Mouse (Mus musculus) right cerebral cortex, postnatal 25 days (tissue): Measurements from ENCODE around the gene Cldn7.
A peak's percentile ranks its signal among the peaks of the same experiment; 100 is the strongest.
"Not testable (repeated sequence)": the region's sequence is repeated elsewhere in the genome, so short reads cannot be mapped to it uniquely, and the experiment has no call there.

Experiments used
- DNase-seq: peaks from one replicate; pipeline ENCODE4 v3.0.0; 2022

The Cldn7 gene

DNA sequence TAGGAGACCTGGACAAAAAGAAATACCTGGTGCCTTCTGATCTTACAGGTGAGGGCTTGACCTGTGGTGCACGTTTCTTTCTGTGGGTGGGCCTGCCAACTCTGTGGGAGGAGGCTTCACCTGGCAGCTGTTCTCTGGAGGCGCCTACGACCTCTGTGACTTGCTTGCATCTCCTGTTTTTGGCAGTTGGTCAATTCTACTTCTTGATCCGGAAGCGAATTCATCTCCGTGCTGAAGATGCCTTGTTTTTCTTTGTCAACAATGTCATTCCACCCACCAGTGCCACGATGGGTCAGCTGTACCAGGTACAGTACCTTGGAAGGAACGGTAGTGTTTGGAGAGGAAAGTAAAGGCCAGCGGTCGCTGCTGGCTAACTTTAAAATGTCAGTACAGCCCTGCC lies 27.8 kb downstream of the Cldn7 start:
- no peak for DNase-seq

DNA sequence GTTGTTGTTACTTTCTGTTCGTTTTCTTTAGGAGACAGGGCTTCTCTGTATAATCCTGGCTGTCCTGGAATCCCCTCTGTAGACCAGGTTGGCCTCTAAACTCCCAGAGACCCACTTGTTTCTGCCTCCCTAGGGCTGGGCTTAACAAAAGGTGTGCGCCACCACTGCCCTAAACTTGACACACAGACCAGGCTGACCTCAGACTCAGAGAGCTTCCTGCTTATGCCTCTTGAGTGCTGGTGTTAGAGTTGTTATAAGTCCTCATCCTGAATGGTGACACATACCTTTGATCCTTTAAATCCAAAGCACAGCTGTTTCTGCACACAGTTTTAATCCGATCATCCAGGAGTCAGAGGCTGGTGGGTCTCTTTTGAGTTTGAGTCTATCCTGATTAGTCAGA lies 28.4 kb downstream of the Cldn7 start:
- DNase-seq = no peak

DNA sequence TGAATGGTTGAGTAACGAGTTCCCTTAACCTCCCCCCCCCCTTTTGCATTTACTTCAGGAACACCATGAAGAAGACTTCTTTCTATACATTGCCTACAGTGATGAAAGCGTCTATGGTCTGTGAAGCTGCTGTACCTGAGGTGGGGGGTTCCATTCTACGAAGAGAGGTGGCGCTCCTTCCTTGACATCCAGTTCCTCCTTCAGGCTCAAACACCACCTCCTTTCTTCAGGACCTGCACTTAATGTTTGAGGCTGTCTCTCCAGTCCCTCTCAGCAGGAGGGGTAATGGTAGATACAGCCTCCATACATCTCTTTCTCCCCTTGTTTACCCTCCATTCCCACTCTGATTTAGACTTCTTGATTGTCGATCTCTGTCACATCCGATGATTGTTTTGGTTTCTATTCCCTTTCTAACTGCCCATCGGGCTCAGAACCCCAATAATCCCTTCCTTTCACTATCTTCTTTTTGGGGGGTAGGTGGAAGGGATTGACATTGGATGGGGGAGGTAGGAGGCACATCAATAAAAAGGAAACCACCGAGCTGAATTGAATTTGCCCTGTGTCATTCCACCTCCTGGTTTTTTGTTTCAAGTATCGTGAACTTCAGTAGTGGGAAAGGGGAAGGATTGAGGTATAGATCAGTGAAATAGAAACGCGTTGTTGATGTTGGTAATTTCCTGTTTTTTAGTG lies 30.0 kb downstream of the Cldn7 start:
- no peak for DNase-seq

DNA sequence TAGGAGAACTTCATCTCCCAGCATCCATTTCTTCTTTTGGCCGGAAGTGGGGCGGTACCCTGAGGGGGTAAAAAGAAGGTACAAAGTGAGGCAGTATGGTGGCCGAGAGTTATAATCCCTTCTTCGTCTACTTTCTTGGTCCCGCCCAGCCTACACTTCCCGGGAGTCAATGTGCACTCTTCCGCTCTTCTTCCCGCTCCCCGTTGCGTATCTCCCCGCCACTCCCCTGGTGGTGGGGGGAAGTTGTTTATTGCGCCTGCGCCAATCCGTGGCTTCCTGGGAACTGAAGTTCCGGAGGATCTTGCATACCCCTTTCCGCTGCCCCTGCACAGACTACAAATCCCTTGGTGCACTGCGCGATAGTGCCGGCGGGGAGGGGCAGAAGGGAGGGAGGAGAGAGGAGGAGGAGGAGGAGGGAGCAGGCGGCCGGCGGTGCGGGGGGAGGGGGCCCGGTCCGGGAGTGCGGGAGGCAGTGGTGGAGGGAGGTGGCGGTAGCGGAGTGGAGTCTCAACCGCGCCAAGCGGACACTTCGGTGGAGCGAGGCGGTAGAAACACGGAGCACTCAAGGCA lies 30.9 kb downstream of the Cldn7 start, which contains the start of gene Phf23:
Gene Phf23 (plus strand): TSS at position 387 of the 570 bp plus-strand sequence.
- peak; percentile 97 for DNase-seq

DNA sequence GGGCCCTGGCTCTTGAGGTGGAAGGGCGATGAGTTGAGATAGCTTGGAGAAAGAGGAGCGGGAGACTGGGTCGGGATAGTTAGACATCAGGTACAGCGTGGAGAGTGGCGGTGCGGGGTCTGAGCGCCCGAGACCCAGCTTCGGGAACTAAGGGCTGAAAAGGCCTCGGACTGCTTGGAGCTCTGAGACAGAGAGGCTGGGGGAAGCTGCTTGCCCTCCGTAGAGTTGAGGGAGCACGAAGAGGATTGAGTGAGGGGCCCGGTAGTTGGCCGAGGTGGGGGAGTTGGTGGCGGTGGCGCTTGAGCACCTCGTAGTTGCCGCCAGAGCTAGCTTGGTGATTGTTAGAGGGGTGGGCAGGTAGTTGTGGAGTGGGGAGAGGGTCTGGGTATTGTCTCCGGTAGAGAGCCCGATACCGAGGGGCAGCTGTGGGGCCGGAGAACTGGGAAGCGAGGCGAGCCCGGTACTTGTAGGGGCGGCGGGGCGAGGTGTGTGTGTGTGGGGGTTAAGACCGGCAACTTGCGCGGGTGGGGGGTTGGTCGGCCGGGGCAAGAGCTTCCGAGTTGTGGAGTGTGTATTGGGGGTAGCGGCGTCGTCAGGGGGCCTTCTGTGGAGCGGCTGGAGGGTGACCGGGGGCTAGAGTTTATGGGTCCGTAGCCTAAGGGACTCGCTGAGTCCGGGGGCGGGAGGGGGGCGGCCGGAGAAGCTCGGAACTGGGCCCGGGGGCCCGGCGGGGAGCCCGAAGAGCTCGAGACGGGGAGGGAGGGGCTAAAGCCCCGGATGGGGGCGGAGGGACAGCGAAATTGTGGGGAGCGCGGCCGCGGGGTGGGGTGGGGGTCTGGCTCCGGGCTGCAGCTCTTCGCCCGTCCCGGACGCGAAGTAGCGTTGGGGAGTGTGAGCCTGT lies 31.8 kb downstream of the Cldn7 start:
- no peak for DNase-seq

DNA sequence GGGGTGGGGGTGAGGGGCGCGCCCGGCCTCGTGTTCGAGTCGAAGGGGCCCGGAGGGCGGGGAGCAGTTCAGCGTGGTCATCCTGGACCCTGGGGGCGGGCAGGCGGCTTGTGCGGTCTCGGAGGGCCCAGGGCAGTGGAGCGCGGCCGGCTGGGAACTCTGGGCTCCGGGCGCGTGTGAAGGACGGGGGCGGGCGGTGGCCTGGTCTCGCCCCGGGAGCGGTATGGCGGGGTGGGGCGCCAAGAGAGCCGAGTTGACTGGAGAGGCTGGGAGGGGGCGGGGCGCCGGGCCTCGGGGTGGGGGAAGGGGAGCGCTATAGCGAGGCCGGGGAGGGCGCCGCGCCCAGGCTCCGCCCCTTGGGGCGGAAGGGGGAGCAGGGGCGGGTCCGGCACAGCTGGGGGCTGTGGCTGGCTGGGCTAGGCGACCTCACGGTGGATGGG lies 32.5 kb downstream of the Cldn7 start:
- DNase-seq = peak; percentile 72

DNA sequence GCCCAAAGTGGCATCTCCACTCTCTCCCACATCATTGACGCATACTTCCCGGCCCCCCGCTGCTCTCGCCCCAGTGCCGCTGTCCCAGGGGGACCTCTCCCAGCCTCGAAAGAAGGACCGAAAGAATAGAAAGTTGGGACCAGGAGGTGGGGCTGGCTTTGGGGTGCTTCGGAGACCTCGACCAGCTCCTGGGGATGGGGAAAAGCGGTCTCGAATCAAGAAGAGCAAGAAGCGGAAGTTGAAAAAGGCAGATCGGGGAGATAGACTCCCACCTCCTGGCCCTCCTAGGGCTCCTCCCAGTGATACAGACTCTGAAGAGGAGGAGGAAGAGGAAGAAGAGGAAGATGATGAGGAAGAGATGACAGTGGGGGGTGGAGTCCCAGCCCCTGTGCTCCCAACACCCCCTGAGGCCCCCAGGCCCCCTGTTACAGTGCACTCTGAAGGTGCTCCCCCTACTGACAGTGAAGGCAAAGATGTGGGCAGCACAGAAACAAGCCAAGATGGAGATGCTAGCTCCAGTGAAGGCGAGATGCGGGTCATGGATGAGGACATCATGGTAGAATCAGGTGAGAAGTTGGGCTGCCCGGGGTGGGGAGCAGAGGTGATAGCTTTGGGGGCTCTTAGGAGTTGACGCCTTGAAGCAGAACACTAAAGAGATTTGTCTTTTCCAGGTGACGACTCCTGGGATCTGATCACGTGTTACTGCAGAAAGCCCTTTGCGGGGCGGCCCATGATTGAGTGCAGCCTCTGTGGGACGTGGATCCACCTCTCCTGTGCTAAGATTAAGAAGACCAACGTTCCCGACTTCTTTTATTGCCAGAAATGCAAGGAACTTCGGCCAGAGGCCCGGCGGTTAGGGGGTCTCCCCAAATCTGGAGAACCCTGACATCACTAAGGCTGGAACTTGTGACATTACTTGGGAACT lies 34.2 kb downstream of the Cldn7 start:
- no peak for DNase-seq

DNA sequence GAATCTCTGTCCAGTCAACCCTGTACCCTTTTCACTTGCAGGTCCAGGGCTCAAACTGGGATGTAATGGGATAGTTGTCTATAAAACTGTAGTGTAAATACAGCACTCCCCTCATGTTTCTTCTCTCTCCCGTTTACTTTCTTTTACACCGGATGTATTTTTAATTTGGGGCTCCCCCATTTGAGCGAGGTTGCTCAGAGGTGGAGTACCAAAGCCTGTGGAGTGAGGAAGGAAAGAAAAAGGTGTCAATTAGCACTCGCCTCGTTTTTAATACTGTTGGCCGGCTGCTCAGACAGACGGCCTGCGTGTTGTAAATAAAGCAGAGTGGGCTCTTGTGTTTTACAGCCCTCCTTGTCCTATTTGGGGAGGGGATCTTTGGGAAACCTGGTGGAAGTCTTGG lies 35.1 kb downstream of the Cldn7 start:
- no peak for DNase-seq

DNA sequence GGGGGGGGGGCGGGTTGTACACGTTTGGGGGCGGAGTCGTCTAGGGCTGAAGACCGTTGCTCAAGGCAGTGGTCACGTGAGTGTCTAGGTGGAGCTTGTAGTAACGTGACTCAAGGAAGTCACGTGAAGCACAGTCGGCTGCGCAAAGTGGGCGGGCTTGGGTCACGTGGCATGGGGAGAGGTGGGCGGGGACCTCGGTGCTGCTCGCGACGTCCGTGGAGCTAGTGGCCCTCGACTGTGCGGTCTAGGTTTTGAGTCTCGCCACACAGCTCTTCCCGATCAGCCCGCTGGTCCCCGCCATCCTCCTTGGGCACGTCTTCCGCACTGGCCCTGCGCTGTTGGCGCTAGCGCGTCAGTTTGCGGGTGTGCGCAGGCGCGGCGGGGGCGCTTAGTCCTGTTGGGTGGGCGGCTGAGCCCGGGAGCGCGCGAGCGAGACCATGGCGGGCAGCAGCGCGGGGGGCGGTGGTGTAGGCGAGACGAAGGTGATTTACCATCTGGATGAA lies 35.9 kb downstream of the Cldn7 start, which contains the start of gene Dvl2:
Gene Dvl2 (plus strand): TSS at position 200 of the 503 bp plus-strand sequence.
- peak; percentile 89 for DNase-seq

DNA sequence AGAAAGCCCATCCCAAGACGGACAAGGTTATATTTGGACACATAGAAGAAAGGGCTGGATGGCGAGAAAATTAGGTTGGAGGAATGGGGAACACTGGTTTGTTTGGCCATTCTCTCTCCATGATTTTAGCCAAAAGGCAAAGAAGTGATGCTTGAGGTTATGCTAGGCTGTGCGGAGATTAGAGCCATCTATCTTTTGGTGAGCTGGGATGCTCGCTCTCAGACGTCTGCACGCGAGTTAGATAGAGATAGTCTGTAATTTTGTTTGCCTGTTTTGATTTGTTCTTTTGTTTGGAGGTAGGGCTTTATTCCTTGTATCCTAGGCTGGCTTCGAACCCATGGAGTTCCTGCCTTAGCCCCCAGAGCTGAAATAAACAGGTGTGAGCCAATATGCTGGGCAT lies 36.6 kb downstream of the Cldn7 start:
- no peak for DNase-seq

DNA sequence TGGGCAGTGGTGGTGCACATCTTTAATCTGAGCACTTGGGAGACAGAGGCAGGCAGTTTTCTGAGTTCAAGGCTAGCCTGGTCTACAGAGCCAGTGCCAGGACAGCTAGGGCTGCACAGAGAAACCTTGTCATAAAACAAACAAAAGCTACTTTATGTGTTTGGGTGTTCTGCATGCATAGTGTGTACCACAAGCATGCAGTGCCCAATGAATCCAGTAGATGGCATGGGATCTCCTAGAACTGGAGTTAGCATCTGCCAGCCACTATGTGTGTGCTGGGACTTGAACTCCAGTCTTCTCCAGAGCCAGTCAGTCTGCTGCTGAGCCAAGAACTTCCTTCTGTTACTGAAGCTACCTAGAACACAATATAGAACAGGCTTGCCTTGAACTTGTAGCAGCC lies 37.3 kb downstream of the Cldn7 start:
- no peak for DNase-seq

DNA sequence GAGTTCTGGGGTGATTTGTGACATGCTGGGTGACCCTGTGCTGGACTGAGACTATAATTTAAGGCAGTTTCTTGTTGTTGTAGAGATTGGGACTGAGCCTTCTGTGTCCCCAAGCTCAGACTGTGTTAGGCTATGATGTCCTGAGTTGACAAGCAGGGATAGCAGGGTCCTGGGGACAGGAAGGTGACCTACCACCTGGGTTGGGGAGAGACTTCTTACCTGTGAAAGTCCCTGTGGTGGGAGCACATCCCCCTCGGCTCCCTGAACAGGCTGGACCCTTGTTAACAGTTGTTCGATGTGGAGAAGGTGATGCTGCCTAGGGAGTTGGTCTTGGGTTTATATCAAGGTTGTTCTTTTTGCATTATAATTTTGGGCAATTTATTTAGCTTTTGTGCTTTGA lies 37.9 kb downstream of the Cldn7 start:
- DNase-seq = no peak

DNA sequence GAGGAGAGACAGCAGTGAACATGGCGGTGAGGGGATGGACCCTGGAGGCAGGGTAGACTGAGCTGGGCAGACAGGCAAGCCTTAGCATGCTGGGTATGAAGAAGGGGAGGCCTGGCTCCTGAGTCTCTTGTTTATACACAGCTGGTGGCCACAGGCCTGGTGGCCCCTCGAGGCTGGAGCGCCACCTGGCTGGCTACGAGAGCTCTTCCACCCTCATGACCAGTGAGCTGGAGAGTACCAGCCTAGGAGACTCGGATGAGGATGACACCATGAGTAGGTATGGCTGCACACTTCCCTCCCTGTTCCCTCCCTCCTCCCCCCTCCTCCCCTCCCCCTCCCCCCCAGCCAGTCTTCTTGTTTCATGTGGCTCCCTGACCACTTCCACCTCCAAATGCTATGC lies 40.9 kb downstream of the Cldn7 start:
- DNase-seq = no peak

DNA sequence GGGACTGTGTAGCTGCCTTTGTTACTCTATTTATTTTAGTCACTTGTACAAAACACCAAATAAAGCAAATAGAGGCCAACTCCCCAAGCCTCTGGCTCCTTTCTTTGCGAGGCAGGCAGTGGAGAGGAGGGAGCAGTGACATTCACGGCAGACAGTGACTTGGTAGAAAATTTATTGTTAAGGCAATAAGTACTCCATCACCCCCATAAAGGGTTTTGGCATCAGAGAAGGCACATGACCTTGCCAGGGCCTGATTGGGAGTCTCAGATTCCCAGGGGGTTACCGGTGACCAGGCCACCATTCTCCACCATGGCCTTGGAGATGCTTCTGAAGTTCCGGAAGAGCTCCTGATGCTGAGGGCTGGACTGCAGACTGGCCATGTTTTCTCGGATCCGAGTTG lies 45.5 kb downstream of the Cldn7 start:
- no peak for DNase-seq

DNA sequence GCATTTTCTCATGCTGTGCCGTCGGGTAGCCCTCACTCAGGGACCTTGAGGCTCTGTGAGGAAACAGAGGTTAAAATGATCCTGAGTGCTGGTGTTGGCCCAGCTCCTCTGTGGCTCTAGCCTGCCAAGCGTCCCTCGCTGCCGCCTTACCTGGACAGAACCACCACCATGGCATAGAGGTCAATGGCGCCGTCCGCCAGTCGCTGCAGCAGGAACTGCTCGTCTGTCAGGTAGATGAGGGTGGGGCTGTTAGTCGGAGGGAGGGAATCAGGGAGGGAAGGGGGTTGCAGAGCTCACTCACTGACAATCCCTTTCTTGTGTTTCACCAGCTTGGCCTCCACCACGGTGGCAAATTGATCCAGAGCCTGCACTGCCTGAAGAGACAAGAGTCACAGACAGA lies 46.0 kb downstream of the Cldn7 start:
- DNase-seq = no peak

DNA sequence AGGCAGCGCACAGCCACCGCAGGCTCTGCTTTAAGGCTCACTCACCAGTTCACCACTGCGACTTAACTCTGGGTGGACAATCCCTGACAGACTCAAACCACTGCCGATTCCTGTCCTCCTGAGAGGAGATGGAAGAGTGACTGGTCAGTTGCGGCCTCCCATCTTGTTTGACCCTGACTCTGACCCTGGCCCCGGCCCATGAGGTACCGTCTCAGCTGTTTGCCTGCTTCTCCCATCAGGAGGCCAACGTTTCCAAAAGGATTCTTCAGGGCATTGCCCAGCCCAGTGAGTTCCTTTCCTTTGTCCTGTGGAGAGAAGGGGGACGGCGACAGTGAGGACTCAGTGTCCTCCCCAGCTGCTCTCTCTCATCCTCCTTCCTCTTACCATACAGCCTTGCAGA lies 46.4 kb downstream of the Cldn7 start:
- DNase-seq = no peak

DNA sequence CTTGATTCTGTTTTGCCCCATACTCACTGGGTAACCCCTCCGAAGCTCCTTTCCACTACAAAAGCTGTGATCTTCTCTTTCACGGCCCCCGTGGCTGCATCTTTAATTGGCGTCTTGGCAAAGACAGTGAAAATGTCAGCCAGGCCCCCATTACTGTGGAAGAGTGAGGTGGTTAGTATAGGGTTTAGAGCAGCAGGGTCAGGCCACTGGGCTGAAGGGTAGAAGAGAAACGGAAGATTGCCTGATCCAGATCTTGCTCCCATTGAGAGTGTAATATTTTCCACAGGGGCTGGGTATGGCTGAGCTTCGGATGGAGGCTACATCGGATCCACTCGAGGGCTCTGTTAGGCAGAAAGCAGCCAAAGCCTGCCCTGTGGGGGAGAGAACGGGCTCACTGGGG lies 48.4 kb downstream of the Cldn7 start:
- no peak for DNase-seq

DNA sequence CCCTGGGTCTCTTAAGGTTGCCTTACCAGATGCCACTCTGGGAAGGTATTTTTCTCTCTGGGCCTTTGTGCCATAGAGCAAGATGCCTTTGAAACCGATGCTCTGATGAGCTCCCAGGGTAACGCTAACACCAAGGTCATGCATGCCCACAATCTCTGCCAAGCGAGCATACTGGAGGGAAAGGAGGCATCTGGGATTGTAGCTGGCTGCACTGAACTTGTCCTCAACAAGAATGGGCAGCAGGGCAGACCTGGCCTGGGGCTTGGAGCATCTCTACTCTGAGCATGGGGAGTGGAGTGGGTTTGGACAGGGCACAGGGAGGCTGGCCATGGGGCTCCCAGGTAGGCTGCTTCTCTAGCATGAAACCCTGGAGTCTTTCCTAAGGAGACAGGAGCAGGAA lies 48.8 kb downstream of the Cldn7 start:
- no peak for DNase-seq

DNA sequence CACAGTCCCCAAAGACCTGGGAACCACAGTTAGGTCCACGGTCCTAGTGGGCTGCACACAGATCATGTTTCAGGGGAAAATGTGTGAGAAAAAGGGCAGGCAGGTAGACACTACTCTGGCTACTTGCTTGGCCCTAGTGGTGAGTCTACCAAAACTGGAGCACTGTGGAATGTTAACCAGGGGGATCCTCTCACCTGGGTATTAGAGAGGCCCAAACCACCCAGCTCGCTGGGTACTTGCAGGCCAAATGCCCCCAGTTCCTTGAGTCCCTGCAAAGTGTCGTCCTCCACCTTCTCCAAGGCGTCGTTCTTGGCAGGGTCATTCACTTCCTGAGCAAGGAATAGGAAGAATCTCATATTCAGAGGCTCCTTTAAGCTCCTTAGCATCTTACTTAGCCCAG lies 49.5 kb downstream of the Cldn7 start:
- no peak for DNase-seq

DNA sequence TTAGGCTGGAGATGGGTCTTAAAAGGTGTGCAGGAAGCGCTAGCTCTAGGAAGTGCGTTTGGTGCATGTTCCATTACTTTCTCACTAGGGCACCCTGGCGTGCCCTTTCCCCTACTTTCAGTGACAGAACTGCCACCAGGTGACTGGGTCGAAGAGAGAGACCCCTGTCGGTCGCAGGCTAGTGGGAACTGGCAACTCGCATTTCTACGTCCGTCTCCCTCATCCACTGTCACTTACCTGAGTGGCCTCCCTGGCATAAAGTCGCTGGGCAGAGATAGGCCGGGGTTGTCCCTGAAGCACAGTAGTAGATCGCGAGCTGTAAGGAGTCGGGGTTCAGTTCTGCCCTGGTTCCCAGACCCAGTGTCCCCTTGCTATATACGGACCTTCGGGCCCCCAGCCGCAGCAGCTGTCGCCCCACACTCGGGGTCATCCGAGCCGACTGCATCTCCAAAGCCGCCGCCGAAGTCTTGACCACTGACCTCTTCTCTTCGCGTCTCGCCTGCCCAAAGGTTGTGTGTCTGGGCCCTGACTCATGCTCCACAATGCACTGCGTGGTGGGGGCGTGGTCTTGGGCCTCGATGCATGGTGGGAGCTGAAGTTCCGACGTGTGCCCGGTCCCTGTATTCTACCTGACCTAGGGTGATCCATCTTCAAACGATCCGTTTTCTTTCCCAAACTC lies 50.4 kb downstream of the Cldn7 start, which contains the start of gene Acadvl:
Gene Acadvl (minus strand): TSS at position 532 of the 679 bp plus-strand sequence.
- peak; percentile 86 for DNase-seq

DNA sequence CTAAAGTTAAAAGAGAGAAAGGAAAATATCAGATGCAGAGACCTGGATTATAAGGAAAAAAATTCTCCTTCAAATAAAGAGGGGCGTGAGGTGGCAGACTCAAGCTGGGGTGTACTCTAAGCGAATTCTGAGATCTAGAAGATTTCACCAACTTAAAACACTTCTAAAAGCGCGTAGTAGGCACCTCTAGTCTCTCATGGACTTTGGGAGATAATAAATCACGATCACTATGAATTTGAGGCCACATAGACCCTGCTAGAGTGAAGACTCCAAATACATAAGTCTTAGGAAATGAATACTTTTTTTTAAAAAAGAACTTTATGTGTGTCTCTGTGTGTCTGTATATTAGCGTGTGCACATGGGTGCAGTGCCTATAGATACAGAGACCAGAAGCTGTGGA lies 51.1 kb downstream of the Cldn7 start:
- no peak for DNase-seq

DNA sequence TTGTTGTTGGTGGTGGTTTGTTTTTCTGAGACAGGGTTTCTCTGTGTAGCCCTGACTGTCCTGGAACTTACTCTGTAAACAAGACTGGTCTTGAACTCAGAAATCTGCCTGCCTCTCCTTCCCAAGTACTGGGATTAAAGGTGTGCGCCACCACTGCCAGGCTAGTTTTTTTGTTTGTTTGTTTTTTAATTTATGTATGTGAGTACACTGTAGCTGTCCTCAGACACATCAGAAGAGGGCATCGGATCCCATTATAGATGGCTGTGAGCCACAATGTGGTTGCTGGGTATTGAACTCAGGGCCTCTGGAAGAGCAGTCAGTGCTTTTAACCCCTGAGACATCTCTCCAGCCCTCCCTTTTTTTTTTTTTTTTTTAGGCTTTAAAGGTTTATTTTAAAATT lies 51.6 kb downstream of the Cldn7 start:
- DNase-seq = not testable (repeated sequence)
